Mouse (Mus musculus) bone marrow macrophage, adult 2 months (primary cell): ENCODE measurements around the gene Sapcd1.
"Not testable (repeated sequence)": the region's sequence is repeated elsewhere in the genome, so short reads cannot be mapped to it uniquely, and the experiment has no call there.

Experiments used
- CTCF ChIP-seq: IDR thresholded peaks from 2 replicates; pipeline ENCODE4 v1.5.1; 2012; ENCODE audit warnings: low read depth, mild to moderate bottlenecking, low read length, moderate library complexity
- POLR2A ChIP-seq: IDR thresholded peaks from 2 replicates; pipeline ENCODE4 v1.6.1; 2012; ENCODE audit warnings: mild to moderate bottlenecking, low read depth, low read length, borderline replicate concordance

- not testable (repeated sequence) for TF ChIP-seq CTCF, POLR2A
These were observed 27.7 kb downstream of the Sapcd1 start for GRCm38 (mm10) chr17:34999871-35000716.
